Mouse (Mus musculus) cortical plate, adult 2 months (tissue): ENCODE results near the gene Sh3gl3.

Experiments
- CTCF ChIP-seq: fragments of 200-500 bp; IDR thresholded peaks from 2 replicates; pipeline ENCODE4 v1.5.1; 2011; ENCODE audit warnings: mild to moderate bottlenecking, control low read depth, low read length; ENCODE audit not compliant: insufficient read depth; ENCODE audit errors: extremely low read depth
- POLR2A ChIP-seq: fragments of 200-500 bp; IDR thresholded peaks from 2 replicates; pipeline ENCODE4 v1.6.1; 2011; ENCODE audit warnings: mild to moderate bottlenecking, low read length, control low read depth; ENCODE audit not compliant: insufficient read depth; ENCODE audit errors: extremely low read depth

GRCm38 (mm10) chr7:82330860-82331259, 157.2 kb downstream of the Sh3gl3 start:
- no peak for TF ChIP-seq POLR2A
- no peak for TF ChIP-seq CTCF
